Mouse (Mus musculus): ENCODE data around the gene Tmem59.

The Tmem59 gene

DNA sequence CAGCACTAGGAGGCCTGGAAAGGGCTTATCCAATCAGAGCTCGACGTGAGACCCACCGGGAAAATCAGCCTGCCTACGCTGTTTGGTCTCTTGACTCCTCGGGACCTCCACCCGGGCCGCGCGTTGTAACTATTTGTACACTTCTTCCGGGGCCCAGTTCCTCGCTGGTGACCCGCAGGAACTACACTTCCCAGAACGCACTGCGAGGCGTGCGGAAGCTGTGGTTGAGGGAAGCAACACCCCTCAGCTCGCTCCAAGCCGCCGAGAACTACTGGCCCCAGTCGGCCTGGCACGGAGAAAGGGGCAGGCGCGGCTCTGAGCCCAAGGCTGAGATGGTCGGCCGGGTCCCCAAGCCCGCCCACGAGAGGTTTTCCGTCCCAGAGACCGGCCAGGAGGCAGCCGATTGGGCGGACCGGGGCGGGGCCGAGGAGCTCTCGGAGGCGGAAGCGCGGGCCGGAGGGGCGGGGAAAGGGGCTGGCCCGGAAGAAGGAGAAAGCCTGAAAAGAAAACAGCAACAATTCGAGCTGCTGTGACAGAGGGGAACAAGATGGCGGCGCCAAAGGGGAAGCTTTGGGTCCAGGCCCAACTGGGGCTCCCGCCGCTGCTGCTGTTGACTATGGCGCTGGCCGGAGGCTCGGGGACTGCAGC is at the start of gene Tmem59:
Gene Tmem59, plus strand, starts transcription at position 218 of the 648 bp plus-strand sequence.
- DNase-seq = peak; percentile 96

GRCm38 (mm10) chr4:107129373-107129772 is 48.8 kb upstream of the Tmem59 start:
- DNase-seq = no peak

GRCm38 (mm10) chr4:107130534-107130933 is 47.7 kb upstream of the Tmem59 start:
- no peak for DNase-seq

GRCm38 (mm10) chr4:107134891-107135290 is 43.3 kb upstream of the Tmem59 start:
- no peak for DNase-seq

DNA sequence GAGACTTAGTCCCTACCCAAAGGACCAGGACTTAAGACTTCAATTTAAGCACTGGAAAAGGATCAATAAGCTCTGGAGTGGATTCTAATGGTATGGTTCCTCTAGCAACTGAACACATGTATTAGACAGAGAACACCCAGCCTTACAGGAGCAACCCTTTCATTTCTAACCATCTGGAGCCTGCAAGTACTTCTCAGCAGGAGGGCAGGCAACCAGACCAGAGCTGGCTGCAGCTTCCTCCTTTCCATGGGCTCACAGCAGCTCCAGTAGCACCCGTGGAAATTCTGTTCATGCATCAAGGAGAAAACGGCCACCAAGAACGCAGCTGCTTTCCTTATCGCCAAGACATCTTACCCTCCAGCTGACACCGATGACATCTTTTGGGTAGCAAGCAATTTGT is 42.5 kb upstream of the Tmem59 start:
- peak; percentile 33 for DNase-seq

GRCm38 (mm10) chr4:107136531-107136930 is 41.7 kb upstream of the Tmem59 start:
- DNase-seq = no peak

DNA sequence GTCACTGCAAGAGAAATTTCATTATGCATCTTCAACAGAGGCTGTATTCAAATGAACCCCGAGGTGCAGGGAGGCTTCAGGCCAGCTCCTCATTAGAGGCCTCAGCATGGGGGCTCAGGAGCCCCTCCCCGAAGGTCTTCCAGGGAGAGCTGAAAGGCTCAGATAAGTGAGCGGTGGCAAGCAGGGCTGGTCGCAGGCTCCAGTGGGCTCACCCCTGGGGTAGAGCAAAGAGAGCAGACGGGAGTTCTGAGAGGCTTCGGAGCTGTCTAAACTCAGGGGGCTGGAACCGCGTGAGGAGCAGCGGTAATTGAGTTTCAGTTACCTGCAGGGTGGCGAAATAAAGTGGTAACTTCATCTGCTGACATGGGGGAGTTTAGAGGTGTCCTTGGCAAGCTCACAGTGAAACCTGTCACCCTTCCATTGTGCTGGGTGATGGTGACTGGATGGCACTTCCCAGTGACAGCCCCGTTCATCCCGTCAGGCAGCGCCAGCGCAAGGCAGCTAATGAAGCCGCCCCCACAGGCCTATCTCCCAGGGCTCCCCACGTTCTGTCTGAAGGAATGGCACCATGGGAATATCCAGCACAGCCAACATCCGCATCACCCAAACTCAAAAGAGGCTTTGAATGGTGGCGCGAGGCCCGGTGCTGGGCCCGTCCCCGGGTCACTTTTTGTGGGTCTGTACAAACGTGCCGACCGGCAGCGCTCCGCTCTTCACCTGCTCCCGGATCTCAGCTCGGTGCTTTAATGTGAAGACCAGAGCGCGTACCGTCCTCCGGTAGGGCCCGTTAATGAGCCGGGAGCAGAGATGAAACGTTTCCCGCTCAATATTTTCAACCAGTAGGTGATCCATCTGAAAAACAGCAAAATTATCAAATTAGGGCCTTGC is 39.0 kb upstream of the Tmem59 start:
- DNase-seq = no peak

DNA sequence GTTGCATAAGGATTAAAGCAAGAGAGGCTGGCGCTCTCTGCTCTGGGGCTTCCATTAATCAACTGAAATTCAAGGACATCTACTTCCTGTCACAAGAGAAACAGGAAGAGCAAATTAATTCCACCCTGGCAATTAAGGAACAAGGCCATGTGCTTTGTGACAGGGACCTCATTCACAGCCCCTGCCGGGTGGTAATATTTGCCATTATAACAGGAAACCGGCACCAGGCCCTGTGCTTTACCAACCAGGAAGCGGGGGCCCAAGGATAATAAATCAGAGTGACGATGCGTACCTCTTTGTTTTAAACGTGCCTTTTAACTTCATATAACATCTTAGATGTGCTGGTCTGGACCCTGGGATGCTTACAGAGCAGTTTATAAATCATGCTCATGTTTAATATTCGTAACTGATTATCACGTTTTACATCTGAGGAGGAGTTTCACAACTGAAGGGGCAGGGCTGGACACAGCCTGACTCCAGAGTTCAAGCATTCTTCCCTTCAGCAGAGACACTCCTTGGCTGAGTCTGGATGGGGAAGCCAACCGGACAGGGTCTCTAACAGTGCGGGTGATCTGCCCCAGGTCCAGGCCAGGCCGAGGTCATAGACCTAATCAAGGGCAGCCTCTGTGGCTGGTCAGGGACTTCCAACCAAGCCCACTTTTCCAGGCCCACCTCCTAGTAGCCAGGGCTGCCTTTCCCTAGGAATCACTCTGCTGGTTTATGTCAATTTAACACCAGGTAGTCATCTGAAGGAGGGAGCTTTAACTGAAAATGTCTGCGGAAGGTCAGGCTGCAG is 38.2 kb upstream of the Tmem59 start:
- no peak for DNase-seq

- no peak for DNase-seq
Measured at GRCm38 (mm10) chr4:107143511-107143910, 34.7 kb upstream of the Tmem59 start.

GRCm38 (mm10) chr4:107150991-107151390 is 27.2 kb upstream of the Tmem59 start:
- DNase-seq = no peak

DNA sequence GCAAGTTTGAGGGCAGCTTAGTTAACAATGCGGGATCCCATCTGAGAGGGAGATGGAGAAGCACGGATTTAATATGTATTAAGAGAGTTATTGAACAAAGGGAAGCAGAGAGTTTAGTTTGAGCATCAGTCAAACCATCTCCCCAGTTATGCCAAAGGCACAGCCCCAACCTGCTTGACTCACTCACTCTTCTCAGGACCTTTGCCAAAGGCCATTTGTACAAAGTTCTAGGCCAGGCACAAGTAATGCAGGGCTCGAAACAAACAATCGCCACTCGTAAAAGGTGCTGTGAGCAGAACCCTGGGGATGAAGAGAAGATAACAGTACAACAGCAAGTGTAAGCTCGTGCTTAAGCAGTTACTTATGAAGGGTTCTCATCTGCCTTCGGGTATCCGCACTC is 25.6 kb upstream of the Tmem59 start:
- no peak for DNase-seq

DNA sequence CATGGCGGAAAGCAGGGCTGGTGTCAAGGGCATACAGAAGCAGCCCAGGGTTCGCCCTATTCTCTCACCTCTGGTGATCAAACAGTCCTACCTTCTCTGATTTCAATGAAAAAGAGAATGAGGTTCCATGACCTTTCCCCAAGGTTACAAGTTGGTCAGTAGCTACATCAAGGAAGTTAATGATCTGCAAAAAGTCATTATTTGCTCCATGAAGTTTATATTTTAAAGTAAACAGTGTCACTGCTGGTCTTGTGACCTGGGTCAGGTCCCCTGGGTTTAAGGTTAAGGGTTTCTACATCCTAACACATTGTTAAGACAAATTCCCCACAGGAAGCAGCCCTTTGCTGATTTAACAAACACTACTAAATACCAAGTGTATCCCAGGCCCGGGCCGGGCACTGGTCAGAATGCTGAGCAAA is 21.2 kb upstream of the Tmem59 start:
- no peak for DNase-seq

DNA sequence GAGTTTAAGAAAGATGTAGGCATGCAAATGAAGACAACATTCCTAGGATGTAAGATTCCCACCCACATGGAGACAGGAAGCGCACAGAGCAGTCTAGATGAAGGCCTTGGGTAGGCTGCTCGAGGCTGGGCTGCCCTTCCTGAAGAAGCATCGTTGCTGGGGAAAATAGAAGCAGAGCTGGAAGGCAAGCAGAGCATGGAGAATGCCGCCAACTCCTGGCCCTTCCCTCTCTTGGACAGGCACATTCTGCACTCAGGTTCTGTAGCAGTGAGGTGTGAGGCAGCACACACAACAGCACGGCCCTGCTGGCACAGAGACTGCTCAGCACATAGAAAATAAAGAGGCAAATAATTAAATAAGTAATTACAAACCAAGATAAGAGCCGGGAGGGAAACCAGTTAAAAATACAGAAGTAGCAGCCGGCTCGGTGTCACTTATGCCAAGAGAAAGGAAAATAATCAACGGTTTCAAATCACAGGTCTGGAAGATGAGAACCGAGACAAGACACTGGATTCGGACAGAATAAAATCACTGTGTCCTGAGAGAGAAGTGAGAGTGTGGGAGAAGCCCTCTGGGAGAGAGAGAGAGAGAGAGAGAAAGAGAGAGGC is 18.9 kb upstream of the Tmem59 start:
- no peak for DNase-seq

GRCm38 (mm10) chr4:107160181-107160580 is 18.0 kb upstream of the Tmem59 start:
- no peak for DNase-seq

DNA sequence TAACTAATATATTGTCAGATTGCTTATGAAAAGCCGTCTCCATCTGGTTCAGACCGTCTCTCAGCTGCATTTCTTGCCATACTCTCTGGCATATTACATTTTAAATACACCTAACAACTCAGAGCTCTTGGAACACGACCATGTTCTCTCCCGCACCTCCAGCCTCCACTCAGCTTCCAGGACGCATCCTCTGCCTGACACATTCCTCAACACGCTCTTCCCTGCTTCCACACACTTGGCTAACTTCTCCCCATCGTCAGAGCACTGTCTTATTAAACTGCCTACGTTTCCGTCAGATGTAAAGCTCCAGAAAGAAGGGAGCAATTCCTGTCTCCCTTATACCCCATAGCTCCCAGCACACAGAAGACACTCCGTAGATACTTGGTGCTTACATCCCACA is 14.9 kb upstream of the Tmem59 start:
- DNase-seq = no peak

DNA sequence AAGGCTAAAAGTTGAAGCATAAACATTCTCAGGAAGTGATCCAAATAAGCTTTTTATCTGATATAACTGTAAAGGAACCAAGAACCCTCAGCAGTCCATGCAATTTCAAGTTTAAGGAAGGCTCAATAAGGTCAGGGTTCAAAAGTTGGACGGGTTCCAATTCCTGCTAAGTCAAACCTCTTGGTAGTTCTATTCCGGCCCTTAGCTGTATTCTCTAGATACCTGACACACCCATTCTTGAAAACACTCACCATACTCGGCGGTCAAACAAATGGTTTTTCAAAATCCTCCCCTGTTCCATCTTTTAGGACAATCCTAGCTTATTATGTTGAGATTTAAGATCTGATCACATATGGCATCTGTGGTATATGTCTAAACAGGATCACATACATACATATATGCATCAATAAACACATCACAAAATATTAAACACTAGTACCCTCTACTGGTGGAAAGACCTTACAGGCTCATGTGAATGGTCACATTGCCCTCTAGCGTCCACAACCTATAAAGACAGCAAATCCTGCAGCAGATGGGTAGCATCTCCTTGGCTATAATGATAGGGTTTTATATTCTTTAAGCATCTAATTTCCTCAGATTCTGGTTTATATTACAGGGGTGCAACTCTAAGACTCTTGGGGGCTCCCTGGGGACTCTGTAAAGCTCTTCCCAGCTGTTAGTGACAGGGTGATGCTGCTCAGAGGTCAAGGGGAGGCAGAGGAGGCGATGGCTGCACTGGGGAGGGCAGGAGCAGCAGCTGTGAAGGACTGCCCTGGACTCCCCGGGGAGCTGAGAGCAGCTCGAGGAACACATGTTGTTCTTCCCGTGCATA is 14.2 kb upstream of the Tmem59 start:
- DNase-seq = peak; percentile 92

GRCm38 (mm10) chr4:107166700-107167099 is 11.5 kb upstream of the Tmem59 start:
- no peak for DNase-seq

DNA sequence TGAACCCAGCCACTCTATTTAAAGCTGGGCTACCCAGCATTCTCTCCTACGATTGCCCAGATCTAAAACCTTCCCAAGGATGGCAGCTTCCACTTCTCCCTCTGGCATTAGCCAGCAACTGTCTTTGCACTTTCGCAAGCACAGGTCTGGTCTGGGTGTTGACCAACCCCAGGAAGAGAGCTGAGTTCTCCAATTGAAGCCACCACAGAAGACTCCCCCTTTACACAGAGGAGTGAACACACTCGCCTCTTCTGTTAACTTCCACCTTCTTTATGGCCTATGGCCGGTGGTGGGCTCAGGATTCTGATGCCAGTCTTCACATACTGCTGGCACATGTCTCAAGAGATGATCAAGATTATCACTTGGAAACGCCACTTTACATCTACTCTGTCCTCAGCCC is 10.4 kb upstream of the Tmem59 start:
- DNase-seq = no peak

DNA sequence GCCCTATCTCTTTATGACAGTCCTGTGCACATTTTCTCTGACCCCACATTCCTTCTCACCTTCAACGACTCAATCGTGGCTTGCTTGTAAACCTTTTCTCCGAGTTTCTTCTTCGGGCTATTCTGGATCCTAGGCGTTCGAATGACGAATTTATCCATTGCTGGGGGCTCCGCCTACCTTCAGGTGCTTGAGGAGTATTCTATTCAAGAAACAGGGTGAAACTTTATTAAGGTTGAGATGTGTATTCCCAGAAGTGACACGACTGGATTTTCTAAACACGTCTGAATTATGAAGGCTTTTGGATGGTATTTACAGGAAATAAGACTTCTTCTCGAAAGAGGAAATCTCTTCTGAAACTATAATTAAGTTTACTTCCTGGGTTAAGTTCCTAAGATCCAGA is 693 bp upstream of the Tmem59 start:
- no peak for DNase-seq

GRCm38 (mm10) chr4:107178830-107179490 is 761 bp downstream of the Tmem59 start, which contains the start of gene Tceanc2:
Tceanc2 (minus strand) TSS chr4:107179116.
- DNase-seq = peak; percentile 65

- peak; percentile 37 for DNase-seq
Measured at GRCm38 (mm10) chr4:107179561-107179960, 1.4 kb downstream of the Tmem59 start.

Data from cerebellum, adult 9-10 months (tissue).